Mouse (Mus musculus): ENCODE measurements around the gene Pde1a. TPM values are rescaled to one million over a fixed set of nuclear protein-coding genes. Genes with fewer than 3 reads are reported as not detected.

Pde1a gene
- total RNA-seq (2014; rRNA removed), result 13.2 and 18.6 TPM in 2 replicates
- 15.2 and 17.0 TPM in 2 replicates for polyA plus RNA-seq (2015; fragmentation: Nextera tagmentation; extraction: Ambion mirVana)

GRCm38 (mm10) chr2:80128861-80129698 is at the start of gene Pde1a:
Pde1a (minus strand) TSS chr2:80129458.
- Histone ChIP-seq H3K36me3 (ENCODE audit: insufficient read depth, low read length) (no peaks in the 10 kb centered on the region), H3K4me1 (ENCODE audit: insufficient read depth, low read length) (no peaks in the 10 kb centered on the region), H3K4me2 (ENCODE audit: low read depth, low read length, poor library complexity, severe bottlenecking) (peak within 1 kb of the TSS; percentile 58), H3K27ac (ENCODE audit: low read depth, low read length) (peak within 1 kb of the TSS; percentile 39), H3K4me3 (ENCODE audit: low read depth, low read length) (peak within 1 kb of the TSS; percentile 45), H3K27me3 (ENCODE audit: insufficient read depth, low read length) (no peaks in the 10 kb centered on the region), H3K9ac (replicated peaks; ENCODE audit: low read length, poor library complexity, severe bottlenecking) (peak within 1 kb of the TSS; percentile 47), H3K9me3 (ENCODE audit: low read length) (no peaks in the 10 kb centered on the region)
- TF ChIP-seq CTCF (IDR thresholded peaks at IDR 0.05), result no peak
- DNase-seq (ENCODE audit: low spot score) (peak; percentile 74), ATAC-seq (ENCODE audit: low FRiP score) (peak; percentile 89)
- WGBS, result 6% methylated on average over 21 of the region's 21 CpGs

- no peak overlapping the region for H3K4me2 ChIP-seq (ENCODE audit: low read depth, low read length, poor library complexity, severe bottlenecking)
- no peaks in the 10 kb centered on the region for H3K4me1 ChIP-seq (ENCODE audit: insufficient read depth, low read length)
- no peak overlapping the region for H3K27ac ChIP-seq (ENCODE audit: low read depth, low read length)
- no peak overlapping the region for H3K9ac ChIP-seq (replicated peaks; ENCODE audit: low read length, poor library complexity, severe bottlenecking)
- H3K27me3 ChIP-seq (ENCODE audit: insufficient read depth, low read length), result no peaks in the 10 kb centered on the region
- no peaks in the 10 kb centered on the region for H3K36me3 ChIP-seq (ENCODE audit: insufficient read depth, low read length)
- WGBS, result 74% methylated on average over 4 of the region's 4 CpGs
- no peaks in the 10 kb centered on the region for H3K9me3 ChIP-seq (ENCODE audit: low read length)
- ATAC-seq (ENCODE audit: low FRiP score), result no peak
- TF ChIP-seq CTCF (IDR thresholded peaks at IDR 0.05), result no peak
- DNase-seq (ENCODE audit: low spot score), result no peak
- no peak overlapping the region for H3K4me3 ChIP-seq (ENCODE audit: low read depth, low read length)
Observed at GRCm38 (mm10) chr2:80178608-80179280, 49.5 kb upstream of the Pde1a start.

- H3K4me3 ChIP-seq (ENCODE audit: low read depth, low read length), result no peak overlapping the region
- H3K9ac ChIP-seq (replicated peaks; ENCODE audit: low read length, poor library complexity, severe bottlenecking), result no peak overlapping the region
- no peak overlapping the region for H3K4me2 ChIP-seq (ENCODE audit: low read depth, low read length, poor library complexity, severe bottlenecking)
- no peaks in the 10 kb centered on the region for H3K36me3 ChIP-seq (ENCODE audit: insufficient read depth, low read length)
- WGBS, result 81% methylated on average over 3 of the region's 3 CpGs
- no peaks in the 10 kb centered on the region for H3K9me3 ChIP-seq (ENCODE audit: low read length)
- no peaks in the 10 kb centered on the region for H3K4me1 ChIP-seq (ENCODE audit: insufficient read depth, low read length)
- no peak overlapping the region for H3K27ac ChIP-seq (ENCODE audit: low read depth, low read length)
- H3K27me3 ChIP-seq (ENCODE audit: insufficient read depth, low read length), result no peaks in the 10 kb centered on the region
- TF ChIP-seq CTCF (IDR thresholded peaks at IDR 0.05), result no peak
- no peak for ATAC-seq (ENCODE audit: low FRiP score)
- DNase-seq (ENCODE audit: low spot score), result no peak
Observed at GRCm38 (mm10) chr2:80178154-80178553, 48.9 kb upstream of the Pde1a start.

GRCm38 (mm10) chr2:80168103-80168502 is 38.8 kb upstream of the Pde1a start:
- Histone ChIP-seq H3K4me2 (ENCODE audit: low read depth, low read length, poor library complexity, severe bottlenecking) (no peak overlapping the region), H3K4me3 (ENCODE audit: low read depth, low read length) (no peak overlapping the region), H3K9me3 (ENCODE audit: low read length) (no peaks in the 10 kb centered on the region), H3K27ac (ENCODE audit: low read depth, low read length) (no peak overlapping the region), H3K36me3 (ENCODE audit: insufficient read depth, low read length) (no peaks in the 10 kb centered on the region), H3K27me3 (ENCODE audit: insufficient read depth, low read length) (no peaks in the 10 kb centered on the region), H3K4me1 (ENCODE audit: insufficient read depth, low read length) (no peaks in the 10 kb centered on the region), H3K9ac (replicated peaks; ENCODE audit: low read length, poor library complexity, severe bottlenecking) (no peak overlapping the region)
- no peak for ATAC-seq (ENCODE audit: low FRiP score)
- no peak for TF ChIP-seq CTCF (IDR thresholded peaks at IDR 0.05)
- no peak for DNase-seq (ENCODE audit: low spot score)
- WGBS, result 84% methylated on average over 1 of the region's 1 CpGs

- H3K27ac ChIP-seq (ENCODE audit: low read depth, low read length), result no peak overlapping the region
- WGBS, result 84% methylated on average over 2 of the region's 2 CpGs
- DNase-seq (ENCODE audit: low spot score), result no peak
Observed at GRCm38 (mm10) chr2:80158784-80159183, 29.5 kb upstream of the Pde1a start.

DNA sequence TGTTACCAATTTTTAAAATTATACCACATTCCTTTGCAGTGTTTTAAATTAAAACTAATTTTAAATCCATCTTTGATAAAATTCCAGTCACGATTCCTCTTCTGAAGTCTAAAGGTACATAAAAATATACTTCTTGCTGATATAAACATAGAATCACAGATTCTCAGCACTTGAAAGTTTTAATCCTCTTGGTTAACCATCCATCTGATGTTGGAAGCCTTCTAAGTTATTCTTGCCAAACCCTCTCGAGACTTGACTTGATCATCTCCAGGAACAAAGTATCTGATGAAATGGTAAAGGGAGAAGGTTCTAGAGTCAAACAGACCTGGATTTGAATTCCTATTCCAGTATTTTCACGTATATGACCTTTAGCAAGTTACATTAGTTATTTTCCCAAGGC is 28.9 kb upstream of the Pde1a start:
- Histone ChIP-seq H3K4me1 (ENCODE audit: insufficient read depth, low read length) (no peaks in the 10 kb centered on the region), H3K9me3 (ENCODE audit: low read length) (no peaks in the 10 kb centered on the region), H3K9ac (replicated peaks; ENCODE audit: low read length, poor library complexity, severe bottlenecking) (no peak overlapping the region)

More at GRCm38 (mm10) chr2:80158784-80159183, 29.5 kb upstream of the Pde1a start:
- TF ChIP-seq CTCF (IDR thresholded peaks at IDR 0.05), result no peak
- no peaks in the 10 kb centered on the region for H3K4me1 ChIP-seq (ENCODE audit: insufficient read depth, low read length)
- H3K9me3 ChIP-seq (ENCODE audit: low read length), result no peaks in the 10 kb centered on the region
- H3K4me2 ChIP-seq (ENCODE audit: low read depth, low read length, poor library complexity, severe bottlenecking), result no peak overlapping the region
- ATAC-seq (ENCODE audit: low FRiP score), result no peak
- no peak overlapping the region for H3K4me3 ChIP-seq (ENCODE audit: low read depth, low read length)
- H3K9ac ChIP-seq (replicated peaks; ENCODE audit: low read length, poor library complexity, severe bottlenecking), result no peak overlapping the region
- no peaks in the 10 kb centered on the region for H3K36me3 ChIP-seq (ENCODE audit: insufficient read depth, low read length)
- H3K27me3 ChIP-seq (ENCODE audit: insufficient read depth, low read length), result no peaks in the 10 kb centered on the region

More for the DNA sequence above, 28.9 kb upstream of the Pde1a start:
- Histone ChIP-seq H3K27ac (ENCODE audit: low read depth, low read length) (no peak overlapping the region), H3K4me2 (ENCODE audit: low read depth, low read length, poor library complexity, severe bottlenecking) (no peak overlapping the region), H3K36me3 (ENCODE audit: insufficient read depth, low read length) (no peaks in the 10 kb centered on the region), H3K27me3 (ENCODE audit: insufficient read depth, low read length) (no peaks in the 10 kb centered on the region), H3K4me3 (ENCODE audit: low read depth, low read length) (no peak overlapping the region)
- TF ChIP-seq CTCF (IDR thresholded peaks at IDR 0.05), result no peak
- no peak for DNase-seq (ENCODE audit: low spot score)
- no peak for ATAC-seq (ENCODE audit: low FRiP score)
- 92% methylated on average over 3 of the region's 3 CpGs for WGBS

Measured in midbrain, postnatal 0 days (tissue).